Mouse (Mus musculus): ENCODE results near the gene Ap1ar.

Ap1ar gene

DNA sequence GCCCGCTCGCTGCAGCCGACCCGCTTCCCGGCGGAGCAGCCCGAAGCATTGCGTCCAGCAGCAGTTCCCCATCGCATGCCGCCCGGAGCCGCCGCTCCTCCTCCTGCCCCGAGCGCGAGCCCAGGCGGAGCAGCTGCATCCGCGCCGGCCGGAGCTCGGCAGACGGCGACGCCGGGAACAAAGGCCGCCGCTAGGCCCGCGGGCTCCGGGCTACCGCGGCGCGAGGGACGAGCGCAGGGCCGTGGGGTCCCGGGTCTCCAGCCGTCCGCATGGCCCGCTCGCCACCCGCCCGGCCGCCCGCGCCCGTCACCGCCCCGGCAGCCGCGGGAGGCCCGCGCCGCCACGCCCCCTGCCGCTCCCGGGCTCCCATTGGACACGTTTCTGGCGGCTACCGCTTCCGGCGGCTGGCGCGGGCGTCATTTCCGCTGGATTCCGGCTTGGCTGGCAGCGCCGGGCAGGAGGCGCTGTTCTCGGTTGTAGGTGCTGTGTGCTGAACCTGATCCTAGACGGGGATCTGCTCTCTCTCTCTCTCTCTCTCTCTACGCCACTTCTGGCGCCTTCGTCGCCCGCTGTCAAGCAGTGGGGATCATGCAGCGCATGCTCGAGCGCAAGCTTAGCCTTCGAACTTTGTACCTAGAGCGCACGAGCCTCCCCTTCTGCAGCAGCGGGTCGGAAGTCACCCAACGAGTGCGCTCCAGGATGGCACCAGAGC is at the start of gene Ap1ar:
Gene Ap1ar, minus strand, starts transcription at position 370 of the 712 bp plus-strand sequence.
- in situ Hi-C loops (cut with MboI; ENCODE audit: low pct_unique_long_range_greater_than_20kb in 1 of 2, low sequenced_read_pairs in 2 of 2, unreplicated experiment in 1 of 2) = no loop called here

DNA sequence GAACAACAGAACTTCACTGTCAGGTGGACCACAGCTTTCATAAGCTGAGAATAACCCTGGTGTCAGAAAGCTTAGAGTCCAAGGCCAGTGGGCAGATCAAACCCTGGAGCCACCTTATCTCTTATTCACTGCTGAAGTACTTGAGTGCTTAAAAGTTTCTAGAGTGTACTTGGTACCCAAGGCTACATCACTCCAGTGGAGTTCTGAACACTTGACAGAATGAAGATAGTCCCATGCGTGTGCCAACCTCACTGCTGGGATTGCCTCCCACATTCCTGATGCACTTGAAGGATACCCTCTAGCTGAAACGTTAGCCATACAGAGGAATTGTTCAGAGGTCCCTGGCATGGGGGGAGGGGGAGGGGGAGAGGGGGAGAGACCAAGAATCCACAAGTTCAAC is 44.4 kb upstream of the Ap1ar start:
- in situ Hi-C loops (cut with MboI; ENCODE audit: low pct_unique_long_range_greater_than_20kb in 1 of 2, low sequenced_read_pairs in 2 of 2, unreplicated experiment in 1 of 2) = no loop called here

DNA sequence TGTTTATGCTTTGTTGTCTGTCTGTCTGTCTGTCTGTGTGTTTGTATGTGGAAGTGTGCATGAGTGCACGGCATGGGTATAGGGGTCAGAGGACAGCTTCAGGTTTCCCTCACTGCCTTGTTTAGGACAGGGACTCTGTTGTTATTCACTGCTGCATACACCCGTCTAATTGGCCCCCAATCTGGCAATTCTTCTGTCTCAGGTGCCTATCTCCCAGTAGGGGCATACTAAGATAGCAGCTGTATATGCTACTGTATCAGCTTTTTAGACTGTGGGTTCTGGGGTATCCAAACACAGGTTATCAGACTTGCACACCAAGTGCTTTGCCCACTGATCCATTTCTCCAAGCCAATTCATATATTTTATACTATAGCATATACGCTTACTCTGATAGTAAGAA is 42.6 kb upstream of the Ap1ar start:
- in situ Hi-C loops (cut with MboI; ENCODE audit: low pct_unique_long_range_greater_than_20kb in 1 of 2, low sequenced_read_pairs in 2 of 2, unreplicated experiment in 1 of 2) = no loop called here

DNA sequence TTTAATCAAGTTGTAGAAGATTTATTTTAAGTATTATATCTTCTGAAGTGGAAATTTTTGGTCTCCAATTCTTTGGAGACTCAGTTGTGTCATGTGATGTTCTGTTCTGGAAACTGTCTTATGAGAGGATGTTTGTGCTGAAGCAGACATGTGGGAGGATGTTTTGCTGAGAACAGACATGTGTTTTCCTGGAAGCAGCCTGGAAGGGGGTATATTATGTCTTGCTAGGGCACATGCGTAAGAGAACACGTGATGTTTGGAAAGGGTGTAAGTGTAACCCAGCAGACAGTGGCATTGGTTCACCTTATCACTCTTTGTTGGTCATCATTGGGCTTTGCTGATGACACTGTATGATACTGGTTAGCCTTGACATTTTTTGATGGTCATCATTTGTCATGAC is 38.2 kb upstream of the Ap1ar start:
- in situ Hi-C loops (cut with MboI; ENCODE audit: low pct_unique_long_range_greater_than_20kb in 1 of 2, low sequenced_read_pairs in 2 of 2, unreplicated experiment in 1 of 2) = no loop called here

DNA sequence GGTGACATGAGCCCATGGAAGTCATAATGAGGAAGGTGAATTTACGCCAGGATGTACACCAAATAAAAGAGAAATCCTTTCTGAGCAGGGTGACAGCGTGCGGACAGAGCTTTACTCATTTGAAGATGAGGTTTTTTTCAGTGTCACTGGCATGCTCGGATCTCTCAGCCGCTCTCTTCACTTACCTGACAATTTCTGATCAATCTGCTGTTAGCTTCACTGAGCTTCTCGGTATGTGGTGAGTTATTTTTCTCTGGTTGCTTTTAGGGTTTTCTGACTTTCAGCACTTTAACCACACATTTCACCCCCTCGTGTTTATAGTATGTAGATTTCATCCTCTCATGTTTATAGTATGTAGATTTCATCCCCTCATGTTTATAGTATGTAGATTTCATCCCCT is 37.7 kb upstream of the Ap1ar start:
- in situ Hi-C loops (cut with MboI; ENCODE audit: low pct_unique_long_range_greater_than_20kb in 1 of 2, low sequenced_read_pairs in 2 of 2, unreplicated experiment in 1 of 2) = no loop called here

DNA sequence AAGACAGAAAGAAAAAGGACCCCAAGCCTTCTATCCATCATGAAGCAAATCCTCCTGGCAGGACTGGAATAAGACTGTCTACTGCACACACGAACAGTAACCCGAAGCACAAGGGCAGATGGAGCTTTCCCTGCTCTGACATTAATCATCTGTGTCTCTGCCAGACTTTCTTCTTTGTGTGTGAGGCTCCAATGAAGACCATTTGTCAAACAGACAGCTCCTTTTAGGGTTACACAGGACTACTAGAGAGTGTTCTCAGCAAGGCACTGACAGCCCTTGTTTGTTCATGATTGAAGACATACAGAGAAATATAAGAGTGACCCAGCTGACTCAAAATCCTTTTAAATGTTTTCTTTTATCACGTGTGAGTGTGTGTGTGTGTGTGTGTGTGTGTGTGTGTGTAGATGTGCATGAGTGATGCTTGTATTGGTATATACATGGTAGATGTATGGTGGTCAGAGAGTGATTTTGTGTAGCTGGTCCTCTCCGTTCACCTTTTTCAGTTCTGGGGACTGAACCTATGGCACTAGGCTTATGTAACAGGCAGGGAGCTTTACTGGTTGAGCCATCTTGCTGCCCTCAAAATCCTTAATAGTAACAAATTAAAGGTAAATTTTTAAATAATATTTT is 37.0 kb upstream of the Ap1ar start:
- in situ Hi-C loops (cut with MboI; ENCODE audit: low pct_unique_long_range_greater_than_20kb in 1 of 2, low sequenced_read_pairs in 2 of 2, unreplicated experiment in 1 of 2) = no loop called here

DNA sequence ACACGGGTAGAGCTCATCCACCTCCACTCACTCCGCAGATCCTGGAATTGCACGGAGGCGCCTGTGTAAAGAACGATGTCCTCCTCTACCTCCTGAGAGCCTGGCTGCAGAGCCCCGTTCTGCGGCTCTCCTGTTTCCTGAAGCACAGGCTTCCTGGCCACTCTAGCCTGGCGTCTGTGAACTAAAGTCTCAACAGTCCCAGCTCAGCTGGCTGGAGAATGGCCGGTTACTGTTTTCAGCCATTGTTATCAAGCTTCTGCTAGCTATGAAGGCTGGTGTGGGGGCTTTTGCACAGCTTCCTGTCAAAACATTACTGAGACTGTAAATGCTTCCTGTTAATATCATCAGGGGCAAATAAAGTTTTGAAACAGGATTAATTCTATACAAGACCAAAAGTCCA is 34.3 kb upstream of the Ap1ar start:
- in situ Hi-C loops (cut with MboI; ENCODE audit: low pct_unique_long_range_greater_than_20kb in 1 of 2, low sequenced_read_pairs in 2 of 2, unreplicated experiment in 1 of 2) = no loop called here

DNA sequence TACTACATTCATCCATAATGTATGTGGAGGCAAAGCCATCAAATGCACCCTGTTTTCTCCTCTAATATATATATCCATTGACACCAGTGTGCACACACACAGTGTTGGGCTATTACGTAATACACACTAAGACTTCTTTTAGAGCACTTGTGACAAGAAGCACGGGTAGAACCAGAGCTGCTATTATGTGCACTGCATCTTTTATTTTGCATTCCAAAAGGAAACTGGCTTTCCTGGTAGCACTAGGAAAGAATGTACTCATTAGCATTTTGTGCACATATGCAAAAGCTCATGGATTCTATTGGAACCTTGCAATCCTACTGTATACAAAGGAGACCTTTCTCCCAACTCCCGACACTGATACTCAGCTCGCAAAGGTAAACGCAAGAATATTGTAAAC is 31.6 kb upstream of the Ap1ar start:
- in situ Hi-C loops (cut with MboI; ENCODE audit: low pct_unique_long_range_greater_than_20kb in 1 of 2, low sequenced_read_pairs in 2 of 2, unreplicated experiment in 1 of 2) = no loop called here

DNA sequence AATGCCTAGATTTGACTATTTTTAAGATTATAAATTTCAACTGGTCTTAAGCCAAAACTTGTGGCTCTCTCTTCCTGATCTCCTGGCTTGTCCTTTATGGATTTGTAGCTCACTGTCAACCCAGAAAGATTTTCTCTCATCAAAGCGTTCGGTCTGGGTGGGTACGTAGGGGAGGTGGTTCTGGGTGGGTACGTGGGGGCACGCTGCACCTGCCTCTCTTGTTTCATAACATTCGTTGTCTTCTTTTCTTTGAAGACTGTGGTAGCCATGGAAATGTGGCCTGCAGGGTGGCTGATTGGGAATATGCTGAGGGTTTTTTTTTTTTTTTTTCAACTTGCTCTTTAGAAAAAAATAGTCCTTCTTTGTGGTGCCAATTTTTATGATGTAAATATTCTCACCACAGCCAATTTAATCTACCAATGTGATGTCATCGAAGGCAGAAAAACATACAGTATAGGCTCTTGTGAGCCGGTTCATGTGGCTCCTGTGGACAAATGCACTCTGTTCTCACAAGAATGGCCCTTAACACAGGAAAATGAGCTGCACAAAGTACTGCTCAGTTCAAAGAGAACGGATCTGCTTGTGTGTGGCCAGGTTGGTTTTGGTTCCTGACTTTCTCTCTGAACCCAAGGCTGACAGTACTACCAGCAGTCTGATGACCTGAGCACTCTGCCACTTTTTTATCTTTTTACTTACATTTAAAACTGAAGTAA is 30.9 kb upstream of the Ap1ar start:
- in situ Hi-C loops (cut with MboI; ENCODE audit: low pct_unique_long_range_greater_than_20kb in 1 of 2, low sequenced_read_pairs in 2 of 2, unreplicated experiment in 1 of 2) = no loop called here

DNA sequence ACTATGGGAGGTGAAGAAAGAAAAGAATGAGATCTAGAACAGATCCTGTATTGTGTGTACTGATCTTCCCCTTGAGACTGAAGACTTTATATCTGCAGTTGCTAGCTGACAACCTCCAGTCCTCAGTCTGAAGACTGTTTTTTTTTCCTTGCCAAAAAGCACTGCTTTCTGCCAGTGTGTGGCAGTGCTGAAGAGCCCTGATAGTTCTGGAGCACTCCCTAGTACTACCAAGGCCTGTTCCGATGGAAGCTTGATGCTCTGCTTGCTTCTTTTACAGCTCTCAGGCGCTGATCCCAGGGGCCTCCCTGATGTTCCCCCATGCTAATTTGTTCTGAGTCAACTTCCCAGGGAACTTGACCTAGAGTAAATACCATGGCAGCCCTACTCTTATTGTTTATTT is 26.9 kb upstream of the Ap1ar start:
- in situ Hi-C loops (cut with MboI; ENCODE audit: low pct_unique_long_range_greater_than_20kb in 1 of 2, low sequenced_read_pairs in 2 of 2, unreplicated experiment in 1 of 2) = no loop called here

DNA sequence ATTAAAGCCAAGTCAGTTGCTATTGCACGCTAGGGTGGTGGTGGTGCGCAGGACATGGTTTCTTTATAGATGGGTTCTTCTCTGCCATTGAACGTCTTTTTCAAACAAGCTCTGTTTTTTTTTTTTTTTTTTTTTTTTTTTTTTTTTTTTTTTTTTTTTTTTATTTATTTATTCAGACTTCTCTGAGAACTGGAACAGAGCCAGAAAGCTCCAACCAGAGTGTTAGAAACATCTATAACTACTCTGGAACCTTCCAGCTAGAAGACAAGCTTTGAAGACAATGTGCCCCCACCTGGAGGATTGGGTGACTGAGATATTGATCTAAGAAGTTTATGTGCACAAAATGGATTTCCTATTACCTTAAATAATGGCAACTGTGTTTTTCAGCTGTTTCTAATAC is 26.2 kb upstream of the Ap1ar start:
- in situ Hi-C loops (cut with MboI; ENCODE audit: low pct_unique_long_range_greater_than_20kb in 1 of 2, low sequenced_read_pairs in 2 of 2, unreplicated experiment in 1 of 2) = no loop called here

DNA sequence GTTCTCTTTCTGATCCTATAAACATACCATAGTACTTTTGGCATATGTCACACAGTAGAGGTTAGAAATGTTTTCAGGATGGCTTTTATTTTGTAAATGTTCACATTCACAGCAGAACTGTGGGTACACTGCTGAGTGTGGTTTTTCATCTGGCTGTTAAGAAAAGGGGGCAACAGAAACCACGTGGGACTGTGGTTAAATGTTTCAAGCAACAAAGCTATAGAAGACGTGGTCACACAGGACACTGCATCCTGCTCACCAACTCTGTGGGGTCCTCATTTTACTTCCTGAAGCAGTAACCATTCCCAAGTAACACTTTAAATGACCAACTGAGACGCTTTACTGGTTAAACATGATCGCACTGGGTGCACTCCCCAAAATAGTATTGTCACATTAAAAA is 25.2 kb upstream of the Ap1ar start:
- in situ Hi-C loops (cut with MboI; ENCODE audit: low pct_unique_long_range_greater_than_20kb in 1 of 2, low sequenced_read_pairs in 2 of 2, unreplicated experiment in 1 of 2) = no loop called here

DNA sequence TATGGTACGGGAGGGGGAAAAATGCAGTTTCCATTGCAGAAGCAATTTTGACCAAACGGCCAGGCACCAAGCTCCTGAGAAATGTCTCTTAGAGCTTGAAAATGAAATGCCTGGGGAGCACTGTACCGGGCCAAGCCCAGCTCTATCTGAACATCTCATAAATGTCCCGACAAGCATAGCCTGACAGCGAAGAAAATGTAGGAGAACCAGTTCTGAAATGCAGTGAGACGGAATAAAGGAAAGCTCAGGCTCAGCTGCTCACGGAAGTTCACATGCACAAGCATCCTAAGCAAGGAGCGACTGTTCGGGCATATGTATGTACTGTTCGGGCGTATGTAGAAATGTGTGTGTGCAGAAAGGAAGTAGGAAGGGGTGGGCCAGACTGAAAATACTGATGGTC is 24.0 kb upstream of the Ap1ar start:
- in situ Hi-C loops (cut with MboI; ENCODE audit: low pct_unique_long_range_greater_than_20kb in 1 of 2, low sequenced_read_pairs in 2 of 2, unreplicated experiment in 1 of 2) = no loop called here

DNA sequence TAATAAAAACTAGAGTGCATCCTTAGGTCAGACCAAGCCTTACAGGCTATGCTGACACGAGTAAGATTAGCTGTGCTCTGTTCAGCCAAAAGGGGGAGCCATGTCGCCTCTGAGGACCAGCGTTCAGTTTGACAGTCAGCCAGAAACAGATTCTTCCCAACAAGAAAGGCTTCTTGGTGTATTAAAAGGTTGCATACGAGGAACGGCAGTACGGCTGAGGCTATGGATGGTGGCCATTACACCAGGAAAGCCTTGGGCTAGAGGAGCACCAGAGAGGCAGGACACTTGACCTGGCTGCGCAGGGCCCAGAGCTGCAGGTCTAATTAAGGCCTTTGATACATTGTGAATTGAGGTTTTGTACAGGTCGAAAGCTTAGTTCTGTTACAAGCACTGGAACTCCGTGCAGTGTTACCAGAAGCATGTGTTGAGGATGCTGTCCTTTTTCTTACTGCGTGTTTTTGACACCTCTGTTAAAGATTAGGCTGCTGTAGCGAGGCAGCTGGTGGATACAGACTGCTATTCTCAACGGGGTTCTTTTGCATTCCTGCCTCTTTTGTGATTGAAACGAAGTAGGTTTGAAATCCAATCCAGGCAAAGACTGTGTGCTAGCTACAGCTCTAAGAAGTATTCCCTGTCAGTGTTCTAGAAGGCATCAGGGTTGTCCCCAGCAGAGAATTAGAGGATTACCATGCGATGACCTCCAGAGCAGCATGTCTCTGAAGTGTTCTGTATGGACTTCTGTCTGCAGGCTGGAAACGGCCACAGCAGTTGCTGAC is 16.3 kb upstream of the Ap1ar start:
- in situ Hi-C loops (cut with MboI; ENCODE audit: low pct_unique_long_range_greater_than_20kb in 1 of 2, low sequenced_read_pairs in 2 of 2, unreplicated experiment in 1 of 2) = loop anchor here in 1 of 2 experiments (10.0 kb wide), 1 partner anchor 91 kb away; no protein-coding TSS in a partner anchor

DNA sequence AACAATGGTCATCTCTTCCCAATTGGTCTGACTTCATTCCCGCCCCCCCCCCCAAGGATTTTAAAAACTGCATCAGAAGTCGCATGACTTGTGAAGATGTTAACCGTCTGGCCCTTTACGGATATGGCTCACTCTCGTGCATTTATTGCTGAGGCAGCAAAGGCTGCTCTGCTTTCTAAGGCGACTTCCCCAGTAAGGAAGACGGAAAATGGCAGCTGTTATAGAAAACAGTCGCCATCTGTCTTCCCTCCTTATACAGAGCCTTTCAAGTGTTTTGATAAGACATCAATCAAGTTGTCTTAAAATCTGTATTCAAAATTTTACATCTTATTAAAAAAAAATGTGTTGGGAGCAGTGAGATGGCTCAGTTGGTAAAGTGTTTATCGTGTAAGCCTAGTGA is 15.4 kb upstream of the Ap1ar start:
- in situ Hi-C loops (cut with MboI; ENCODE audit: low pct_unique_long_range_greater_than_20kb in 1 of 2, low sequenced_read_pairs in 2 of 2, unreplicated experiment in 1 of 2) = loop anchor here in 1 of 2 experiments (10.0 kb wide), 1 partner anchor 92 kb away; no protein-coding TSS in a partner anchor

DNA sequence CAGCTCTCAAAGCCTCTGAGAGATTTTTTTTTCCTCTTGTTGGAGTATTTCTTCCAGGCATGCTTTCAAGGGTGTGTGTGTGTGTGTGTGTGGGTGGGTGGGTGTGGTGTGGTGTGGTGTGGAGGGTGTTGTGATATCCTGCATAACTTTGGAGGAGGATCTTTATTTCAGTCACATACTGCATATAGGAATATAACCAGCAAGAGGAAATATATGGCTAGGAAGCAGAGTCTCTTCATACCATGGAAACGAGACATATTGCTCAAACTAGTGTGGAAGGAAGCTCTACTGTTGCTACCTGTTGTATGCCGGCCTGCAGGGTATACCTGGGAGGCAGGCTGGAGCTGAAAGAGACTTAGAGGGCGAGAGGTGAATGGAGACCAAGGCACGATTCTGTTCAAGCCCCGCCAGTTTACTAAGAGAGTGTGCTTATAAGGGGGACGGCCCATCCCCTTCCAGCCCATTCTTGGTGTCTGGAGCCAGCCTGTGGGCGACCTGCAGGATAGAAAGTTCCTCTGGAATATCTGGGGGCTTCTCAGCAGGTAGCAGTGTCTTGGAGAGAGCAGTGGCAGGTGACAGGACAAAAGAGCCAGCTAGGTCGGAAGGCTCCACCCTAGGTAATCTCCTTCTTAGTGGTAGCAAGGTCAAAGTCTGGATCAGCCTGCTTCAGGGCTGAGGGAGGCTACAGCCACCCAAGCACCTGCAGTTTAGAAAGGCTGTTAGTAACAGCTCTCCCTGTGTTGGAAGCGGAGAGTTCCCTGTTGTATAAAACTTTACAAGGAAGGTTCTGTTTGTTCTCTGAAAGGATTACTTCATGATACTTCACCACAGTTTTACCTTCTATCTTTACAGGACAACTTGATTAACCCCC is 13.7 kb upstream of the Ap1ar start:
- in situ Hi-C loops (cut with MboI; ENCODE audit: low pct_unique_long_range_greater_than_20kb in 1 of 2, low sequenced_read_pairs in 2 of 2, unreplicated experiment in 1 of 2) = loop anchor here in 1 of 2 experiments (10.0 kb wide), 1 partner anchor 94 kb away; no protein-coding TSS in a partner anchor

DNA sequence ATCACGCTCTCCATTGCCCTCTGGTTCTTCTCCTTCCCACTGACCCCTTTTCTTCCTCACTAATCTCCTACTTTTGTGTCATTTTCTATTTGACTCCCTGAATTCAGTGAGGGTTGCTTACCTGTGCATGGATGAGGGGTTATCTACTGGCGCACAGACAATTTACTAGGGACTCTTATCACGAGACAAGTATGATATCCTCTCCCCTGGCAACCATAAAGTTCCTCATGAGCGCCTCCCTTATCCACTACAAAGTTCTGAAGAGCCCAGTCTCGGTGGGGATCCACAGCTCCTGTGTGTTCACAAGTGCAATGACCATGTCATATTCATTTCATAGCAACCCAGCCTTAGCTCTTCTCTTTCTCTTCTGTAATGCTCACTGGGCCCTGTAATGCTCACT is 12.6 kb upstream of the Ap1ar start:
- in situ Hi-C loops (cut with MboI; ENCODE audit: low pct_unique_long_range_greater_than_20kb in 1 of 2, low sequenced_read_pairs in 2 of 2, unreplicated experiment in 1 of 2) = loop anchor here in 1 of 2 experiments (10.0 kb wide), 1 partner anchor 95 kb away; no protein-coding TSS in a partner anchor
